In the genomic region with DNA sequence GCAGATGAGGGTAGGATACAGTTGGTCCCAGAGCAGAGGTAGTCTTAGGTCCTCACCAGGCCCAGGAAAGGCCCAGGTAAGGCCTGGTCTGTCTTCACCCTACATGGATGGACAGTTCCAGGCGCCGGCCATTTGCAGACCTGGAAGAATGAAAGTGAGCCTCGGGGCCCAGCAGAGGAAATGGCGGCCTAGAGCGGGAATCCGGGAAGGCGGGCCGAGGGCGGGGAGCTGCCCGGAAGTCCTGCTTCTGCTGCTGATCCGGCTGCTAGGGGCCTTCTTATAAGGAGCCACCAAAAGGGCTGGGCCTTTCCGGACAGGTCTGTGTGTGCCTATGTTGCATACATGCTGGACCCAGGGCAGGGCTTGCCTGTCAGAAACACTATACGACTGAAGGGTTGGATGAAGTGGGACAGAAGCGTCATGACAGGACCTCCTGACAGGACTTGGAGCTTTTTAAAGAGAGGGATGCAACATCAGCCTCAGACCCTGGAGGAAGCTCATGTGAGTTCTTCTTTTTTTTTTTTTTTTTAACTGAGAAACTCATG, we compare ENCODE assay signal across 9 mouse cellular contexts. TPM values are rescaled to one million over a fixed set of nuclear protein-coding genes. Genes with fewer than 3 reads are reported as not detected.
DNase-seq lines count a peak whose midpoint lies in the region; ATAC-seq and TF ChIP-seq lines count a peak whose summit lies in the region.
"Had no signal": no experiment of that assay in that cellular context is flagged by ENCODE, and none has a peak within 500 bp of the region (broad histone marks: within the 10 kb centered on the region; RNA-seq: fewer than 3 reads in every experiment).

No protein-coding gene starts in this region.

- TF ChIP-seq EP300 in CH12.LX (IDR thresholded peaks at IDR 0.05; ENCODE audit: low read length), result no peak

- H3K4me3 ChIP-seq in CH12.LX (replicated peaks in 1 of 3; ENCODE audit: low read depth in 2 of 3, low read length in 2 of 3, poor library complexity in 1 of 3), result no peak overlapping the region
- H3K4me3 ChIP-seq: midbrain, embryonic 10.5 days had no signal

- H3K4me1 ChIP-seq in CH12.LX (ENCODE audit: control insufficient read depth in 1 of 2, insufficient read depth in 2 of 2), result peaks cover 0 to 20% of the 10 kb centered on the region in 2 experiments; a peak in 2 of 4 replicates

- intact Hi-C loops in heart, postnatal 25 days (cut with DNase I), result no loop called here

- dilution Hi-C loops in CH12.LX (cut with MboI; ENCODE audit: extremely low pct_ligation_motif_present, extremely low pct_unique_long_range_greater_than_20kb, low sequenced_read_pairs), result no loop called here

- no peak overlapping the region for H3K9ac ChIP-seq in CH12.LX (ENCODE audit: insufficient read depth, low read depth)

- no peak overlapping the region for H3K4me2 ChIP-seq in CH12.LX (ENCODE audit: insufficient read depth, low read depth, poor library complexity, severe bottlenecking)

- ATAC-seq in megakaryocyte progenitor cell, adult 5-6 weeks (replicated peaks; ENCODE audit: poor library complexity), result no peak

- no peaks in the 10 kb centered on the region for H3K79me2 ChIP-seq in CH12.LX (replicated peaks; ENCODE audit: control insufficient read depth, extremely low read depth, insufficient read depth, poor library complexity, severe bottlenecking)

- TF ChIP-seq RAD21 in CH12.LX (IDR thresholded peaks at IDR 0.05; ENCODE audit: low read depth, low read length), result no peak

- no peaks in the 10 kb centered on the region for H3K36me3 ChIP-seq in CH12.LX (replicated peaks in 1 of 2; ENCODE audit: control insufficient read depth in 1 of 2, insufficient read depth in 1 of 2, low read length in 1 of 2)
- H3K36me3 ChIP-seq: midbrain, embryonic 10.5 days had no signal

- no peaks in the 10 kb centered on the region for H3K27me3 ChIP-seq in CH12.LX (replicated peaks)

- no peaks in the 10 kb centered on the region for H3K9me3 ChIP-seq in CH12.LX (replicated peaks; ENCODE audit: low read length)
- H3K9me3 ChIP-seq: midbrain, embryonic 10.5 days had no signal

- no peak for TF ChIP-seq POLR2A in CH12.LX (IDR thresholded peaks at IDR 0.05; ENCODE audit: low read depth, low read length)

- H3K27ac ChIP-seq in CH12.LX (ENCODE audit: insufficient read depth, low read depth), result no peak overlapping the region
- H3K27ac ChIP-seq: midbrain, embryonic 10.5 days had no signal

- no peak for TF ChIP-seq CTCF in CH12.LX (conservative IDR thresholded peaks at IDR 0.05 in 1 of 2, IDR thresholded peaks at IDR 0.05 in 1 of 2; ENCODE audit: low read depth in 2 of 2, low read length in 2 of 2)

- DNase-seq in heart, adult 18-20 months, result peak; percentile 75 to 87
- DNase-seq in heart, postnatal 25 days (ENCODE audit: low spot score), result no peak
- DNase-seq in 3134 (ENCODE audit: extremely low read depth, insufficient read length, low spot score), result peak; percentile 90
- DNase-seq in CH12.LX (ENCODE audit: extremely low read depth), result no peak
- peak; percentile 79 to 88 for DNase-seq in kidney, postnatal 25 days
- DNase-seq in thymus, postnatal 4 days, result no peak
- DNase-seq: thymus, postnatal 14 days had no signal

- in situ Hi-C loops in CH12.LX (cut with MboI; ENCODE audit: low pct_ligation_motif_present, low pct_unique_long_range_greater_than_20kb, low sequenced_read_pairs), result no loop called here

TF ChIP-seq in CH12.LX, 34 proteins besides CTCF, POLR2A, EP300 and RAD21:
- TF ChIP-seq IRF4 (IDR thresholded peaks at IDR 0.05; ENCODE audit: low read depth, low read length), result no peak
- TF ChIP-seq E2F4 (IDR thresholded peaks at IDR 0.05; ENCODE audit: insufficient replicate concordance, low read depth, low read length), result no peak
- no peak for TF ChIP-seq PAX5 (IDR thresholded peaks at IDR 0.05; ENCODE audit: low read length)
- peak; percentile 17; the same call in 1 of the 2 replicates for TF ChIP-seq ZNF384 (IDR thresholded peaks at IDR 0.05; ENCODE audit: low read depth, low read length)
- no peak for TF ChIP-seq MEF2A (IDR thresholded peaks at IDR 0.05; ENCODE audit: borderline replicate concordance, low read depth, low read length)

RNA-seq across cellular contexts. Expression of gene Ppara, which starts 50.5 kb away (rescaled TPM):
- 10 to 100 TPM; 73.1 to 74.9 TPM for total RNA-seq in heart, adult 18-20 months (2021)
- 10 to 100 TPM; 44.7 to 58.8 TPM for total RNA-seq in heart, postnatal 25 days (2021)
- total RNA-seq in CH12.LX (2012; rRNA removed), result not detected in 2 replicates
- not detected in 2 replicates for total RNA-seq in CH12.LX (2014; rRNA removed)
- polyA plus RNA-seq in CH12.LX (2012; ENCODE audit: insufficient read length, low read depth), result not detected in 2 replicates
- not detected in 2 replicates for total RNA-seq in megakaryocyte progenitor cell, adult 5-6 weeks (2015)
- total RNA-seq in megakaryocyte progenitor cell, adult 5-6 weeks (2017), result not detected in 2 replicates

Comparison
In these comparisons a context has a peak if more than half of its experiments do, and no peak if none do; other contexts are left out.
1. DNase-seq: peak in heart, adult 18-20 months (2 of 2), 3134 (single experiment) and kidney, postnatal 25 days (2 of 2); none in heart, postnatal 25 days (single experiment), CH12.LX (single experiment) and thymus, postnatal 4 days (single experiment).
2. RNA of gene Ppara, which starts 50.5 kb away (total RNA-seq): 73.1 to 74.9 TPM in heart, adult 18-20 months and 44.7 to 58.8 TPM in heart, postnatal 25 days; not detected in CH12.LX and not detected in megakaryocyte progenitor cell, adult 5-6 weeks; every median in the first group is over 10 times any median in the second.